Mouse (Mus musculus): Measurements from ENCODE around the gene Atp5l. TPM values are rescaled to one million over a fixed set of nuclear protein-coding genes. Genes with fewer than 3 reads are reported as not detected.

Gene Atp5l
- polyA plus RNA-seq, 1 experiment from 2014 or later, result 638 TPM

- Histone ChIP-seq H3K27ac (ENCODE audit: low read length) (no peak overlapping the region), H3K9ac (replicated peaks; ENCODE audit: low read depth, low read length) (no peak overlapping the region), H3K4me1 (replicated peaks; ENCODE audit: control insufficient read depth, insufficient read depth, low read length) (no peaks in the 10 kb centered on the region), H3K36me3 (ENCODE audit: control insufficient read depth, insufficient read depth) (no peaks in the 10 kb centered on the region), H3K4me3 (replicated peaks; ENCODE audit: low read length) (no peak overlapping the region), H3K9me3 (ENCODE audit: control insufficient read depth, low read length) (no peaks in the 10 kb centered on the region), H3K4me2 (ENCODE audit: low read length) (no peak overlapping the region), H3K27me3 (replicated peaks; ENCODE audit: control insufficient read depth, insufficient read depth, low read length) (no peaks in the 10 kb centered on the region)
- 79% methylated on average over 4 of the region's 4 CpGs for WGBS
- no peak for ATAC-seq
Observed at GRCm38 (mm10) chr9:44903856-44904255, 16.7 kb downstream of the Atp5l start.

GRCm38 (mm10) chr9:44900402-44900801, 20.1 kb downstream of the Atp5l start:
- WGBS, result 63% methylated on average over 4 of the region's 4 CpGs
- H3K36me3 ChIP-seq (ENCODE audit: control insufficient read depth, insufficient read depth), result no peaks in the 10 kb centered on the region
- H3K27ac ChIP-seq (ENCODE audit: low read length), result no peak overlapping the region
- no peak overlapping the region for H3K4me3 ChIP-seq (replicated peaks; ENCODE audit: low read length)
- no peaks in the 10 kb centered on the region for H3K4me1 ChIP-seq (replicated peaks; ENCODE audit: control insufficient read depth, insufficient read depth, low read length)
- no peak overlapping the region for H3K4me2 ChIP-seq (ENCODE audit: low read length)
- no peak for ATAC-seq
- no peak overlapping the region for H3K9ac ChIP-seq (replicated peaks; ENCODE audit: low read depth, low read length)
- H3K27me3 ChIP-seq (replicated peaks; ENCODE audit: control insufficient read depth, insufficient read depth, low read length), result no peaks in the 10 kb centered on the region
- no peaks in the 10 kb centered on the region for H3K9me3 ChIP-seq (ENCODE audit: control insufficient read depth, low read length)

- Histone ChIP-seq H3K9me3 (ENCODE audit: control insufficient read depth, low read length) (no peaks in the 10 kb centered on the region), H3K9ac (replicated peaks; ENCODE audit: low read depth, low read length) (no peak overlapping the region), H3K27ac (ENCODE audit: low read length) (no peak overlapping the region), H3K4me3 (replicated peaks; ENCODE audit: low read length) (no peak overlapping the region), H3K4me2 (ENCODE audit: low read length) (no peak overlapping the region), H3K27me3 (replicated peaks; ENCODE audit: control insufficient read depth, insufficient read depth, low read length) (no peaks in the 10 kb centered on the region), H3K36me3 (ENCODE audit: control insufficient read depth, insufficient read depth) (no peaks in the 10 kb centered on the region), H3K4me1 (replicated peaks; ENCODE audit: control insufficient read depth, insufficient read depth, low read length) (no peaks in the 10 kb centered on the region)
- WGBS, result 82% methylated on average over 3 of the region's 3 CpGs
- no peak for ATAC-seq
Observed at GRCm38 (mm10) chr9:44899716-44900115, 20.8 kb downstream of the Atp5l start.

GRCm38 (mm10) chr9:44897024-44897423, 23.5 kb downstream of the Atp5l start:
- Histone ChIP-seq H3K27me3 (replicated peaks; ENCODE audit: control insufficient read depth, insufficient read depth, low read length) (no peaks in the 10 kb centered on the region), H3K4me2 (ENCODE audit: low read length) (no peak overlapping the region), H3K4me3 (replicated peaks; ENCODE audit: low read length) (no peak overlapping the region), H3K4me1 (replicated peaks; ENCODE audit: control insufficient read depth, insufficient read depth, low read length) (no peaks in the 10 kb centered on the region), H3K9ac (replicated peaks; ENCODE audit: low read depth, low read length) (no peak overlapping the region), H3K27ac (ENCODE audit: low read length) (no peak overlapping the region), H3K36me3 (ENCODE audit: control insufficient read depth, insufficient read depth) (no peaks in the 10 kb centered on the region), H3K9me3 (ENCODE audit: control insufficient read depth, low read length) (no peaks in the 10 kb centered on the region)
- WGBS, result 66% methylated on average over 4 of the region's 4 CpGs
- ATAC-seq, result no peak

GRCm38 (mm10) chr9:44892664-44893063, 27.9 kb downstream of the Atp5l start:
- Histone ChIP-seq H3K4me2 (ENCODE audit: low read length) (no peak overlapping the region), H3K36me3 (ENCODE audit: control insufficient read depth, insufficient read depth) (no peaks in the 10 kb centered on the region), H3K27me3 (replicated peaks; ENCODE audit: control insufficient read depth, insufficient read depth, low read length) (no peaks in the 10 kb centered on the region), H3K27ac (ENCODE audit: low read length) (no peak overlapping the region), H3K9me3 (ENCODE audit: control insufficient read depth, low read length) (no peaks in the 10 kb centered on the region), H3K4me1 (replicated peaks; ENCODE audit: control insufficient read depth, insufficient read depth, low read length) (no peaks in the 10 kb centered on the region), H3K9ac (replicated peaks; ENCODE audit: low read depth, low read length) (no peak overlapping the region), H3K4me3 (replicated peaks; ENCODE audit: low read length) (no peak overlapping the region)
- WGBS, result 76% methylated on average over 3 of the region's 3 CpGs
- no peak for ATAC-seq

GRCm38 (mm10) chr9:44891210-44891609, 29.3 kb downstream of the Atp5l start:
- no peaks in the 10 kb centered on the region for H3K36me3 ChIP-seq (ENCODE audit: control insufficient read depth, insufficient read depth)
- H3K27me3 ChIP-seq (replicated peaks; ENCODE audit: control insufficient read depth, insufficient read depth, low read length), result no peaks in the 10 kb centered on the region
- H3K4me1 ChIP-seq (replicated peaks; ENCODE audit: control insufficient read depth, insufficient read depth, low read length), result no peaks in the 10 kb centered on the region
- no peak overlapping the region for H3K4me2 ChIP-seq (ENCODE audit: low read length)
- no peak overlapping the region for H3K4me3 ChIP-seq (replicated peaks; ENCODE audit: low read length)
- ATAC-seq, result no peak
- 87% methylated on average over 6 of the region's 6 CpGs for WGBS
- H3K9me3 ChIP-seq (ENCODE audit: control insufficient read depth, low read length), result no peaks in the 10 kb centered on the region
- H3K9ac ChIP-seq (replicated peaks; ENCODE audit: low read depth, low read length), result no peak overlapping the region
- H3K27ac ChIP-seq (ENCODE audit: low read length), result no peak overlapping the region

- H3K4me2 ChIP-seq (ENCODE audit: low read length), result no peak overlapping the region
- no peak for ATAC-seq
- 54% methylated on average over 2 of the region's 2 CpGs for WGBS
- H3K36me3 ChIP-seq (ENCODE audit: control insufficient read depth, insufficient read depth), result no peaks in the 10 kb centered on the region
- H3K4me3 ChIP-seq (replicated peaks; ENCODE audit: low read length), result no peak overlapping the region
- H3K9me3 ChIP-seq (ENCODE audit: control insufficient read depth, low read length), result no peaks in the 10 kb centered on the region
- no peaks in the 10 kb centered on the region for H3K4me1 ChIP-seq (replicated peaks; ENCODE audit: control insufficient read depth, insufficient read depth, low read length)
- no peaks in the 10 kb centered on the region for H3K27me3 ChIP-seq (replicated peaks; ENCODE audit: control insufficient read depth, insufficient read depth, low read length)
- H3K27ac ChIP-seq (ENCODE audit: low read length), result no peak overlapping the region
- H3K9ac ChIP-seq (replicated peaks; ENCODE audit: low read depth, low read length), result no peak overlapping the region
Observed at GRCm38 (mm10) chr9:44890122-44890521, 30.4 kb downstream of the Atp5l start.

- Histone ChIP-seq H3K4me3 (replicated peaks; ENCODE audit: low read length) (no peak overlapping the region), H3K4me1 (replicated peaks; ENCODE audit: control insufficient read depth, insufficient read depth, low read length) (peaks cover 4% of the 10 kb centered on the region), H3K27ac (ENCODE audit: low read length) (no peak overlapping the region), H3K4me2 (ENCODE audit: low read length) (no peak overlapping the region), H3K36me3 (ENCODE audit: control insufficient read depth, insufficient read depth) (no peaks in the 10 kb centered on the region), H3K9ac (replicated peaks; ENCODE audit: low read depth, low read length) (no peak overlapping the region), H3K9me3 (ENCODE audit: control insufficient read depth, low read length) (no peaks in the 10 kb centered on the region), H3K27me3 (replicated peaks; ENCODE audit: control insufficient read depth, insufficient read depth, low read length) (no peaks in the 10 kb centered on the region)
- no peak for ATAC-seq
- WGBS, result 89% methylated on average over 7 of the region's 7 CpGs
Observed at GRCm38 (mm10) chr9:44888114-44888624, 32.4 kb downstream of the Atp5l start.

GRCm38 (mm10) chr9:44882981-44883569, 37.5 kb downstream of the Atp5l start:
- Histone ChIP-seq H3K4me2 (ENCODE audit: low read length) (peak overlapping the region; percentile 95), H3K27ac (ENCODE audit: low read length) (peak overlapping the region; percentile 100), H3K36me3 (ENCODE audit: control insufficient read depth, insufficient read depth) (no peaks in the 10 kb centered on the region), H3K27me3 (replicated peaks; ENCODE audit: control insufficient read depth, insufficient read depth, low read length) (no peaks in the 10 kb centered on the region), H3K4me1 (replicated peaks; ENCODE audit: control insufficient read depth, insufficient read depth, low read length) (peaks cover 19% of the 10 kb centered on the region), H3K9me3 (ENCODE audit: control insufficient read depth, low read length) (no peaks in the 10 kb centered on the region), H3K4me3 (replicated peaks; ENCODE audit: low read length) (peak overlapping the region; percentile 99), H3K9ac (replicated peaks; ENCODE audit: low read depth, low read length) (peak overlapping the region; percentile 97)
- WGBS, result 0% methylated on average over 21 of the region's 21 CpGs
- peak; percentile 40 for ATAC-seq

All from forebrain, embryonic 16.5 days (tissue).